Mouse (Mus musculus) MEL (cell line): ENCODE results near the gene Nup205. TPM values are rescaled to one million over a fixed set of nuclear protein-coding genes. Genes with fewer than 3 reads are reported as not detected.

Experiments
- DNase-seq: peaks from one replicate; pipeline ENCODE4 v3.0.0; 2011; ENCODE audit warnings: low read depth, low spot score
- H3K27ac ChIP-seq: 2 replicates; pipeline ENCODE4 v1.5.1; 2012; ENCODE audit warnings: low read depth, mild to moderate bottlenecking, control low read depth, low read length, moderate library complexity; ENCODE audit not compliant: control insufficient read depth
- H3K27me3 ChIP-seq, 2 experiments: fragments of 150-350 bp in 1 of 2; sonication (generic) in 1 of 2; 2 replicates each; pipeline ENCODE4 v1.6.1; 2012; ENCODE audit warnings: low read length in 2 of 2, mild to moderate bottlenecking in 2 of 2, improper control_type of control experiment in 1 of 2, moderate library complexity in 1 of 2; ENCODE audit not compliant: insufficient read depth in 2 of 2, control insufficient read depth in 1 of 2
- H3K36me3 ChIP-seq, 2 experiments: 2 replicates each; pipeline ENCODE4 v1.6.1; 2012 to 2014; ENCODE audit warnings: low read length in 2 of 2, improper control_type of control experiment in 1 of 2, inconsistent platforms in 1 of 2, mild to moderate bottlenecking in 1 of 2; ENCODE audit not compliant: insufficient read depth in 2 of 2, control insufficient read depth in 1 of 2
- H3K4me1 ChIP-seq, 2 experiments: fragments of 150-350 bp in 1 of 2; sonication (generic) in 1 of 2; 2 replicates each; pipeline ENCODE4 v1.6.1; 2012; ENCODE audit warnings: low read length in 2 of 2, improper control_type of control experiment in 1 of 2, mild to moderate bottlenecking in 1 of 2; ENCODE audit not compliant: insufficient read depth in 2 of 2, control insufficient read depth in 1 of 2
- H3K4me3 ChIP-seq, 2 experiments: fragments of 150-350 bp in 1 of 2; sonication (generic) in 1 of 2; 2 replicates each; pipeline ENCODE4 v1.5.1; 2012; ENCODE audit warnings: low read depth in 2 of 2, low read length in 2 of 2, mild to moderate bottlenecking in 2 of 2, moderate library complexity in 2 of 2, control low read depth in 1 of 2, improper control_type of control experiment in 1 of 2; ENCODE audit not compliant: control insufficient read depth in 1 of 2, insufficient read depth in 1 of 2
- H3K79me2 ChIP-seq: 2 replicates; pipeline ENCODE4 v1.6.1; 2012; ENCODE audit warnings: mild to moderate bottlenecking, low read length, moderate library complexity; ENCODE audit not compliant: control insufficient read depth, poor library complexity, insufficient read depth
- H3K9ac ChIP-seq: 2 replicates; pipeline ENCODE4 v1.6.1; 2012; ENCODE audit warnings: low read depth, mild to moderate bottlenecking, control low read depth, low read length, moderate library complexity; ENCODE audit not compliant: control insufficient read depth, poor library complexity, severe bottlenecking
- H3K9me3 ChIP-seq: fragments of 150-350 bp; sonication (generic); replicated peaks from 2 replicates; pipeline ENCODE4 v1.6.1; 2012; ENCODE audit warnings: mild to moderate bottlenecking, low read length, improper control_type of control experiment, moderate library complexity; ENCODE audit not compliant: insufficient read depth
- CHD2 ChIP-seq: IDR thresholded peaks from 2 replicates; pipeline ENCODE4 v1.6.1; 2011; ENCODE audit warnings: low read length, improper control_type of control experiment
- E2F4 ChIP-seq: IDR thresholded peaks from 2 replicates; pipeline ENCODE4 v1.6.1; 2011; ENCODE audit warnings: low read depth, low read length, improper control_type of control experiment, borderline replicate concordance
- ELF1 ChIP-seq: IDR thresholded peaks from 2 replicates; pipeline ENCODE4 v1.6.1; 2014; ENCODE audit warnings: low read depth, mild to moderate bottlenecking, inconsistent platforms, low read length, improper control_type of control experiment, moderate library complexity
- HCFC1 ChIP-seq: IDR thresholded peaks from 2 replicates; pipeline ENCODE4 v1.6.1; 2012; ENCODE audit warnings: low read depth, mild to moderate bottlenecking, inconsistent platforms, low read length, improper control_type of control experiment, moderate library complexity
- KAT2A ChIP-seq: conservative IDR thresholded peaks from 2 replicates; pipeline ENCODE4 v1.6.1; 2012; ENCODE audit warnings: low read depth, low read length, improper control_type of control experiment, inconsistent platforms
- MAFK ChIP-seq: IDR thresholded peaks from 2 replicates; pipeline ENCODE4 v1.6.1; 2011; ENCODE audit warnings: low read depth, mild to moderate bottlenecking, low read length, improper control_type of control experiment, borderline replicate concordance
- MYC ChIP-seq: IDR thresholded peaks from 2 replicates; pipeline ENCODE4 v1.6.1; 2011; ENCODE audit warnings: low read depth, mild to moderate bottlenecking, low read length, improper control_type of control experiment, moderate library complexity
- NRF1 ChIP-seq: IDR thresholded peaks from 2 replicates; pipeline ENCODE4 v1.6.1; 2014; ENCODE audit warnings: low read depth, mild to moderate bottlenecking, inconsistent platforms, low read length, improper control_type of control experiment, moderate library complexity; ENCODE audit not compliant: poor library complexity, insufficient read depth, severe bottlenecking
- POLR2AphosphoS2 ChIP-seq: IDR thresholded peaks from 2 replicates; pipeline ENCODE4 v1.6.1; 2011; ENCODE audit warnings: low read length, improper control_type of control experiment
- RCOR1 ChIP-seq: IDR thresholded peaks from 2 replicates; pipeline ENCODE4 v1.6.1; 2012; ENCODE audit warnings: low read depth, mild to moderate bottlenecking, inconsistent platforms, low read length, improper control_type of control experiment
- SIN3A ChIP-seq: IDR thresholded peaks from 2 replicates; pipeline ENCODE4 v1.6.1; 2012; ENCODE audit warnings: low read length, improper control_type of control experiment, inconsistent platforms
- TAL1 ChIP-seq: IDR thresholded peaks from 2 replicates; pipeline ENCODE4 v1.6.1; 2012; ENCODE audit warnings: mild to moderate bottlenecking, inconsistent platforms, low read length, moderate library complexity, mixed read lengths
- TBP ChIP-seq: IDR thresholded peaks from 2 replicates; pipeline ENCODE4 v1.8.0; 2011; ENCODE audit warnings: low read depth, low read length, improper control_type of control experiment
- TCF12 ChIP-seq: IDR thresholded peaks from 2 replicates; pipeline ENCODE4 v1.6.1; 2014; ENCODE audit warnings: low read depth, mild to moderate bottlenecking, inconsistent platforms, low read length, improper control_type of control experiment, moderate library complexity
- USF1 ChIP-seq: IDR thresholded peaks from 2 replicates; pipeline ENCODE4 v1.6.1; 2014; ENCODE audit warnings: low read depth, mild to moderate bottlenecking, inconsistent platforms, low read length, improper control_type of control experiment, moderate library complexity
- USF2 ChIP-seq, 2 experiments: IDR thresholded peaks; 2 replicates each; pipeline ENCODE4 v1.6.1; 2011 to 2012; ENCODE audit warnings: improper control_type of control experiment in 2 of 2, low read length in 2 of 2, borderline replicate concordance in 1 of 2, inconsistent platforms in 1 of 2, low read depth in 1 of 2, mild to moderate bottlenecking in 1 of 2; ENCODE audit not compliant: insufficient read depth in 1 of 2
- ZC3H11A ChIP-seq: IDR thresholded peaks from 2 replicates; pipeline ENCODE4 v1.6.1; 2012; ENCODE audit warnings: low read depth, mild to moderate bottlenecking, inconsistent platforms, low read length, improper control_type of control experiment
- ZKSCAN1 ChIP-seq: IDR thresholded peaks from 2 replicates; pipeline ENCODE4 v1.6.1; 2012; ENCODE audit warnings: low read depth, mild to moderate bottlenecking, inconsistent platforms, low read length, improper control_type of control experiment, moderate library complexity
- ZMIZ1 ChIP-seq: IDR thresholded peaks from 2 replicates; pipeline ENCODE4 v1.6.1; 2012; ENCODE audit warnings: low read depth, mild to moderate bottlenecking, inconsistent platforms, low read length, improper control_type of control experiment, moderate library complexity
- ZNF384 ChIP-seq: IDR thresholded peaks from 2 replicates; pipeline ENCODE4 v1.6.1; 2012; ENCODE audit warnings: low read depth, mild to moderate bottlenecking, inconsistent platforms, low read length, improper control_type of control experiment
- polyA plus RNA-seq, 2 experiments: library from polyadenylated mRNA; stranded (reverse) in 1 of 2; unstranded in 1 of 2; fragments of >175 nt in 1 of 2; fragments of >200 nt in 1 of 2; gene quantifications; 2 replicates each; pipeline versions ENCODE4 v1.2.1 to v1.2.4; 2012; ENCODE audit warnings: low replicate concordance in 2 of 2, low read depth in 1 of 2; ENCODE audit not compliant: insufficient read length in 2 of 2, insufficient read depth in 1 of 2, missing spikeins in 1 of 2
- total RNA-seq: library from RNA; depleted of rRNA; stranded (reverse); fragments of 300-350 nt; gene quantifications from 2 replicates; pipeline ENCODE4 v1.2.3, GENCODE M21; 2012

Nup205 gene
- total and polyA plus RNA-seq, 3 experiments: 32.1 to 89.3 (median 82.9) TPM

- Histone ChIP-seq H3K4me3 (no peak overlapping the region), H3K9me3 (no peaks in the 10 kb centered on the region)
- no peak for DNase-seq
- no peak for TF ChIP-seq MAFK
- TF ChIP-seq ZC3H11A: no peak
- TF ChIP-seq HCFC1: no peak
- TF ChIP-seq USF1: no peak
- no peak for TF ChIP-seq TCF12
- no peak for TF ChIP-seq ZNF384
- TF ChIP-seq ELF1: no peak
- no peak for TF ChIP-seq NRF1
- TF ChIP-seq CHD2: no peak
- no peak for TF ChIP-seq TBP
- TF ChIP-seq USF2 (IDR thresholded peaks at IDR 0.05; ENCODE audit: borderline replicate concordance in 1 of 2, insufficient read depth in 1 of 2, low read depth in 1 of 2, low read length in 2 of 2): no peak
- TF ChIP-seq MYC: no peak
- TF ChIP-seq KAT2A: no peak
- TF ChIP-seq POLR2AphosphoS2: no peak
- no peak for TF ChIP-seq ZKSCAN1
- no peak for TF ChIP-seq ZMIZ1
- TF ChIP-seq SIN3A: no peak
- no peak for TF ChIP-seq E2F4
- TF ChIP-seq TAL1: no peak
- no peak for TF ChIP-seq RCOR1
- TF ChIP-seq, all 39 proteins: peak for 0
- H3K79me2 ChIP-seq: no peaks in the 10 kb centered on the region
- no peaks in the 10 kb centered on the region for H3K4me1 ChIP-seq
- no peak overlapping the region for H3K27ac ChIP-seq
- no peaks in the 10 kb centered on the region; a peak in 1 of 4 replicates for H3K27me3 ChIP-seq
- H3K36me3 ChIP-seq: no peaks in the 10 kb centered on the region
- no peak overlapping the region for H3K9ac ChIP-seq
Measured at GRCm38 (mm10) chr6:35271094-35271855, 94.1 kb downstream of the Nup205 start.
